Mouse (Mus musculus) hindbrain, embryonic 12.5 days (tissue): ENCODE data around the gene Cdkal1. TPM values are rescaled to one million over a fixed set of nuclear protein-coding genes. Genes with fewer than 3 reads are reported as not detected.

Experiments used
- ATAC-seq: fragments of 200-750 bp; cut with Nextera tagmentation; 2 replicates; pipeline ENCODE4 v1.8.0; 2017; ENCODE audit warnings: moderate TSS enrichment; ENCODE audit not compliant: low FRiP score
- H3K27ac ChIP-seq: fragments of 300-500 bp; sonication (generic); 2 replicates; pipeline ENCODE4 v1.5.1; 2016; ENCODE audit warnings: mild to moderate bottlenecking
- H3K27me3 ChIP-seq: fragments of 300-500 bp; sonication (generic); 2 replicates; pipeline ENCODE4 v1.6.1; 2016; ENCODE audit warnings: mild to moderate bottlenecking
- H3K36me3 ChIP-seq: fragments of 300-500 bp; sonication (generic); 2 replicates; pipeline ENCODE4 v1.6.1; 2016; ENCODE audit warnings: mild to moderate bottlenecking
- H3K4me1 ChIP-seq: fragments of 300-500 bp; sonication (generic); 2 replicates; pipeline ENCODE4 v1.6.1; 2016
- H3K4me2 ChIP-seq: fragments of 300-500 bp; sonication (generic); replicated peaks from 2 replicates; pipeline ENCODE4 v1.6.1; 2016; ENCODE audit warnings: mild to moderate bottlenecking
- H3K4me3 ChIP-seq: fragments of 300-500 bp; sonication (generic); 2 replicates; pipeline ENCODE4 v1.5.1; 2016; ENCODE audit warnings: mild to moderate bottlenecking
- H3K9ac ChIP-seq: fragments of 300-500 bp; sonication (generic); 2 replicates; pipeline ENCODE4 v1.6.1; 2016; ENCODE audit warnings: mild to moderate bottlenecking, moderate library complexity
- H3K9me3 ChIP-seq: fragments of 300-500 bp; sonication (generic); replicated peaks from 2 replicates; pipeline ENCODE4 v1.6.1; 2016; ENCODE audit warnings: mild to moderate bottlenecking
- WGBS: fragments of 180-500 bp; shearing (Covaris S2); methylation state at CpG from one replicate; pipeline ENCODE4 v1.1.7; 2016; 5-methylcytosine and 5-hydroxymethylcytosine counted together
- polyA plus RNA-seq: library from polyadenylated mRNA; unstranded; fragments of >200 nt; fragmentation: Nextera tagmentation; extraction: Ambion mirVana; gene quantifications from 2 replicates; pipeline ENCODE4 v1.2.1, GENCODE M21; 2016

Gene Cdkal1
- polyA plus RNA-seq, 1 experiment from 2014 or later, result 31.4 TPM

DNA sequence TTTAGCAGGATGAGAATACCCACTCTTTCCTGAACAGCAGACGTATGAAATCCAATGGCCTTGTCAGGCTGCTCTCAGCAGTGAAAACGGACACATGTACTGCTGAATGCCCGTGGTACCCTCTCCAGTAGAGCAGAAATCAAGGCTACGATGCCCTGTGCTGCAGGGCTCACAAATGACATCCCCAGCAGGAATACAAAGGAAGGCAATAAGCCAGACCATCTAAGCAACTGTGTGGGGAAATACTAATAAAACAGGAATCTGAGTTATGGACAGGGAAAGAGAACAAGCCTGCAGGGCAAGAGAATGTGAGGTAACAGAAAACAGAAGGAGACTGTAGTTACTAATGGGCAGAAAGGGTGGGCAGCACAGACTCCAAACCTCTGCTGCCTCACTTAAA lies 425.6 kb downstream of the Cdkal1 start:
- Histone ChIP-seq H3K4me1 (peaks cover 6% of the 10 kb centered on the region), H3K27me3 (no peaks in the 10 kb centered on the region), H3K9ac (no peak overlapping the region), H3K4me3 (no peak overlapping the region), H3K9me3 (no peaks in the 10 kb centered on the region), H3K36me3 (no peaks in the 10 kb centered on the region), H3K27ac (0 out of 2 replicates have a peak overlapping the region, but pooled peaks have one; percentile 40), H3K4me2 (no peak overlapping the region)
- no peak for ATAC-seq
- 71% methylated on average over 4 of the region's 4 CpGs for WGBS

- Histone ChIP-seq H3K27ac (no peak overlapping the region), H3K27me3 (no peaks in the 10 kb centered on the region), H3K36me3 (no peaks in the 10 kb centered on the region), H3K4me2 (no peak overlapping the region), H3K9me3 (no peaks in the 10 kb centered on the region), H3K9ac (no peak overlapping the region), H3K4me1 (peaks cover 4% of the 10 kb centered on the region; the same call in 1 of the 2 replicates), H3K4me3 (no peak overlapping the region)
- ATAC-seq, result no peak
- WGBS, result 93% methylated on average over 6 of the region's 6 CpGs
These were observed 426.3 kb downstream of the Cdkal1 start for GRCm38 (mm10) chr13:29429196-29429595.

DNA sequence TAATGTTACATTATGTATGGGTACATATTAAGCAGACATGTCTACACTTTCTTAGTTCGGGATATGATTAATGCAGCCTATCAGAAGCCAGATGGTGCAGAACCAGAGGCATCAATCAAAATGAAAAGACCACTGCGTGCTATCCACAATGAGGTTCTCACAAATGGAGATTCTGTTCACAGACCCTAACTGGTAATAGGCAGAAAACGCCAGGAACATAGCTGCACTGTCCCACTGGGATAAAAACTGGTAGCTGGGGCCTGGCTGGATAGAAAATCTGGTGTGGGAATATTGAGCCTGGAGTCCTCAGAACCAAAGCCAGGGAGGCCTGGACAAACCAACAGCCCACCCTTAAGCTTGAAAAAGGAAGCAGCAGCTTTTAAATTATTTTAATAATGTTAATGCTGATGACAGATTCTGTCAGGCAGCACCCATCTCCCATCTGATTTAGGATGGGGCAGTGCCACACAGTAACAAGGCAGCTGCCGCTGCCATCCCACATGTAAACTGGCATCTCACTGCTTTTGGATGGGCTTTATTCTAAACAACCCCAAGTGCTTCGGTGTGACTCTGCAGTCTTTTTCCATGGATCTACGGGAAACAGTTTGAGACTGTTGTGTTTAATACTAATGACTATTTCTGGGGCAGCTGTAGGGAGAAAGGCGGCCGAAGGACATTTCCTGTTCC lies 438.9 kb downstream of the Cdkal1 start:
- peaks cover 41% of the 10 kb centered on the region for H3K4me1 ChIP-seq
- 11% methylated on average over 8 of the region's 8 CpGs for WGBS
- H3K4me2 ChIP-seq, result peak overlapping the region; percentile 17; the same call in 1 of the 2 replicates
- H3K27ac ChIP-seq, result peak overlapping the region; percentile 94
- no peak overlapping the region; the same call in 1 of the 2 replicates for H3K9ac ChIP-seq
- no peaks in the 10 kb centered on the region for H3K27me3 ChIP-seq
- ATAC-seq, result peak; percentile 96
- no peaks in the 10 kb centered on the region for H3K9me3 ChIP-seq
- no peaks in the 10 kb centered on the region for H3K36me3 ChIP-seq
- no peak overlapping the region for H3K4me3 ChIP-seq

DNA sequence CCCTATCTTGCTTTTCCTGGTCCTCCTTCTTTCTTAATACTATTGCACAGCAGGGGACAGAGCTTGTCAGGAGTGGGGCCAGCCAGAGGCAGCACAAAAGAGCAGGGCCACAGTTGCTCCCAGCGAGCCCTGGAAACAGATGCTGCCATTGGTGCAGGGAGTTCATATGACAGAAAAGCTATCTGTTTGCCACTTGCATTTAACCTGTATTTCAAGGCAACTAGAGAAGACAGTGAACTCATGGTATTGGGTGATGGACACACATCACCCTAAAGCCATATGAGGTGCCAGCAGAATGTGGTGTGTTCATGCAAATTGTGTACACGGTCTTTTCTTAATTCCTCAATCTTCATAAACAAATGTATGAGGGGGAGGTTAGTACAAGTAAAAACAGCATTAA lies 439.5 kb downstream of the Cdkal1 start:
- H3K27me3 ChIP-seq, result no peaks in the 10 kb centered on the region
- H3K4me2 ChIP-seq, result peak overlapping the region; percentile 17; the same call in 1 of the 2 replicates
- H3K9me3 ChIP-seq, result no peaks in the 10 kb centered on the region
- no peak overlapping the region for H3K4me3 ChIP-seq
- peak overlapping the region; percentile 94 for H3K27ac ChIP-seq
- WGBS, result 11% methylated on average over 2 of the region's 2 CpGs
- peak; percentile 85 for ATAC-seq
- no peak overlapping the region for H3K9ac ChIP-seq
- no peaks in the 10 kb centered on the region for H3K36me3 ChIP-seq
- peaks cover 41% of the 10 kb centered on the region for H3K4me1 ChIP-seq

GRCm38 (mm10) chr13:29414878-29415277 lies 440.6 kb downstream of the Cdkal1 start:
- Histone ChIP-seq H3K36me3 (no peaks in the 10 kb centered on the region), H3K27ac (peak overlapping the region; percentile 94), H3K4me1 (peaks cover 41% of the 10 kb centered on the region), H3K4me2 (no peak overlapping the region), H3K9me3 (no peaks in the 10 kb centered on the region), H3K4me3 (no peak overlapping the region), H3K27me3 (no peaks in the 10 kb centered on the region), H3K9ac (no peak overlapping the region; the same call in 1 of the 2 replicates)
- WGBS, result 31% methylated on average over 6 of the region's 6 CpGs
- no peak for ATAC-seq

DNA sequence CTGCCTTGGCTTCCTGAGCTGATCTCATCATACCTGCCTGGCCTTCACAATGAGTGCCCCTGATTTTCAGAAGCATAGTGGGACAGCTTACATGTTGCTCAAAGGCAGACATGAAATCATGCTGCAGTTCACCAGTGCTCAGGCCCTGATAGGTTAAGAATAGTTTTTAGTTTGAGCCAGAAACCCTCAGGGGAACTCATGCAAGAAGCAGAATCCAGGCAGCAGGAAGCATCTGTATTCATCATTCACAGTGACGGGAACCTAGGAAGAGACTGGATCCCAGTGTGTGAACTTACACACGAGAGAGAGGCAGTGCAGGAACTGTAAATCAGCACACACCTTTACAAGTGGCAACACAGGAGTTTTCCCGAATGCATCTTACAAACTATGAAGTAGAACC lies 441.0 kb downstream of the Cdkal1 start:
- peak overlapping the region; percentile 94 for H3K27ac ChIP-seq
- H3K4me3 ChIP-seq, result no peak overlapping the region
- no peak overlapping the region; the same call in 1 of the 2 replicates for H3K9ac ChIP-seq
- no peaks in the 10 kb centered on the region for H3K27me3 ChIP-seq
- WGBS, result 24% methylated on average over 3 of the region's 3 CpGs
- H3K4me1 ChIP-seq, result peaks cover 41% of the 10 kb centered on the region
- ATAC-seq, result no peak
- no peaks in the 10 kb centered on the region for H3K36me3 ChIP-seq
- no peaks in the 10 kb centered on the region for H3K9me3 ChIP-seq
- no peak overlapping the region for H3K4me2 ChIP-seq

- WGBS, result 92% methylated on average over 6 of the region's 6 CpGs
- H3K4me1 ChIP-seq, result peaks cover 28% of the 10 kb centered on the region
- no peaks in the 10 kb centered on the region for H3K9me3 ChIP-seq
- no peaks in the 10 kb centered on the region for H3K36me3 ChIP-seq
- H3K4me2 ChIP-seq, result no peak overlapping the region
- H3K27ac ChIP-seq, result no peak overlapping the region
- no peak for ATAC-seq
- no peaks in the 10 kb centered on the region for H3K27me3 ChIP-seq
- H3K9ac ChIP-seq, result no peak overlapping the region
- no peak overlapping the region for H3K4me3 ChIP-seq
These were observed 444.3 kb downstream of the Cdkal1 start for GRCm38 (mm10) chr13:29411176-29411575.

DNA sequence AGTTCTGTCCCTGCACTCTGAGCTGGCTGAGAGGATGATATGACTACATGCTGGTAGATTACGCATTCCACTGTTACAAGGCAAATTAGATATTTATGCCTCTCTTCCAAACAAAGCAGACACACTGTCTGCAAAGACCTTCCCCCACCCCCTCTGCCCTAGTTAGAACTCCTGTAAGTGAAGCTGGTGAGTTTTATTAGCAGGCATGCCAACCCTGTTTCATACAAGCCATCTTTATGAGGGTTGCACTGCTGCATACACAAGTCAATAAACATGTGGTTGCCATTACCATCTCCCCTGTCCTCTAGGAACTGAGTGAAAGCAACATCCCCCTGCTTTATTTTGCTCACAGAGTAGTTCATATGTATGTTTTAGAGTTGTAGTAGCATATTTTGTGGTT lies 447.9 kb downstream of the Cdkal1 start:
- H3K36me3 ChIP-seq, result no peaks in the 10 kb centered on the region
- peaks cover 9% of the 10 kb centered on the region; the same call in 1 of the 2 replicates for H3K4me1 ChIP-seq
- H3K27ac ChIP-seq, result no peak overlapping the region
- H3K9ac ChIP-seq, result no peak overlapping the region
- H3K4me2 ChIP-seq, result no peak overlapping the region
- no peaks in the 10 kb centered on the region for H3K27me3 ChIP-seq
- WGBS, result 92% methylated on average over 1 of the region's 1 CpGs
- H3K9me3 ChIP-seq, result no peaks in the 10 kb centered on the region
- H3K4me3 ChIP-seq, result no peak overlapping the region
- no peak for ATAC-seq

- no peak for ATAC-seq
- Histone ChIP-seq H3K27me3 (no peaks in the 10 kb centered on the region), H3K9me3 (no peaks in the 10 kb centered on the region), H3K4me1 (peaks cover 6% of the 10 kb centered on the region; the same call in 1 of the 2 replicates), H3K9ac (no peak overlapping the region), H3K4me3 (no peak overlapping the region), H3K4me2 (no peak overlapping the region), H3K27ac (no peak overlapping the region), H3K36me3 (no peaks in the 10 kb centered on the region)
- 65% methylated on average over 5 of the region's 5 CpGs for WGBS
These were observed 450.2 kb downstream of the Cdkal1 start for GRCm38 (mm10) chr13:29405316-29405715.

- peaks cover 6% of the 10 kb centered on the region; the same call in 1 of the 2 replicates for H3K4me1 ChIP-seq
- H3K4me3 ChIP-seq, result no peak overlapping the region
- ATAC-seq, result no peak
- no peak overlapping the region for H3K27ac ChIP-seq
- H3K9me3 ChIP-seq, result no peaks in the 10 kb centered on the region
- no peaks in the 10 kb centered on the region for H3K36me3 ChIP-seq
- no peak overlapping the region for H3K4me2 ChIP-seq
- no peaks in the 10 kb centered on the region for H3K27me3 ChIP-seq
- 86% methylated on average over 5 of the region's 5 CpGs for WGBS
- H3K9ac ChIP-seq, result no peak overlapping the region
These were observed 452.3 kb downstream of the Cdkal1 start for GRCm38 (mm10) chr13:29403217-29403616.

DNA sequence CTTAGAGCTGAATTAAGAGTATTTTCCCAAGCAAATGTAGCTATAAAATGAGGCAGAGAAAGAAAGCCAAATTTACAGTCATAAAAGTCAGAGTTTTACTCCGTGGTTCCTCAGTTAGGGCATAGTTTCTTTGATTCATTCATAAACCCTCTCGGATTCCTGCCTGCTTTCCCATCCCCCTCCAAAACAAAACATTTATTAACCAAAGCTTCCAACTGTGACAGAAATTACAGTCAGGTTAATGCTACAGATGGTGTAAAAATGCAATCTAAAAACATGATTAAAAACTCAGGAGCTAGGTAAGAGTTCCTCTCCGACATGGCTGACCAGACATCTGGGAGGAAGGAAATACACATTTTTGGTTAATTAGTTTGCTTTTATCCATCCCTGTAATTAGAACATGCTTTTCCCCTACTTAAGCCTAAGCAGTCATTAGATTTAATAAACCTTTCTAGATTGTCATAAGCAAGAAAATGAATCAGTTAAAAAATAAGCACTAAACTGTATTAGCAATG lies 452.9 kb downstream of the Cdkal1 start:
- no peaks in the 10 kb centered on the region for H3K9me3 ChIP-seq
- no peaks in the 10 kb centered on the region for H3K36me3 ChIP-seq
- H3K27me3 ChIP-seq, result no peaks in the 10 kb centered on the region
- no peak for ATAC-seq
- no peak overlapping the region for H3K27ac ChIP-seq
- H3K9ac ChIP-seq, result no peak overlapping the region
- peaks cover 6% of the 10 kb centered on the region; the same call in 1 of the 2 replicates for H3K4me1 ChIP-seq
- no peak overlapping the region for H3K4me2 ChIP-seq
- H3K4me3 ChIP-seq, result no peak overlapping the region
- 62% methylated on average over 3 of the region's 3 CpGs for WGBS

GRCm38 (mm10) chr13:29399908-29400307 lies 455.6 kb downstream of the Cdkal1 start:
- H3K9me3 ChIP-seq, result no peaks in the 10 kb centered on the region
- no peak for ATAC-seq
- H3K27me3 ChIP-seq, result no peaks in the 10 kb centered on the region
- no peak overlapping the region for H3K4me2 ChIP-seq
- no peaks in the 10 kb centered on the region for H3K36me3 ChIP-seq
- no peak overlapping the region for H3K9ac ChIP-seq
- H3K27ac ChIP-seq, result no peak overlapping the region
- 73% methylated on average over 5 of the region's 5 CpGs for WGBS
- no peak overlapping the region for H3K4me3 ChIP-seq
- H3K4me1 ChIP-seq, result peaks cover 3% of the 10 kb centered on the region; the same call in 1 of the 2 replicates

- H3K27me3 ChIP-seq, result no peaks in the 10 kb centered on the region
- H3K9me3 ChIP-seq, result no peaks in the 10 kb centered on the region
- H3K4me2 ChIP-seq, result no peak overlapping the region
- no peak for ATAC-seq
- 78% methylated on average over 2 of the region's 2 CpGs for WGBS
- H3K4me1 ChIP-seq, result peaks cover 3% of the 10 kb centered on the region; the same call in 1 of the 2 replicates
- H3K4me3 ChIP-seq, result no peak overlapping the region
- no peak overlapping the region for H3K9ac ChIP-seq
- no peaks in the 10 kb centered on the region for H3K36me3 ChIP-seq
- no peak overlapping the region for H3K27ac ChIP-seq
These were observed 457.0 kb downstream of the Cdkal1 start for GRCm38 (mm10) chr13:29398456-29398855.
